Mouse (Mus musculus): Measurements from ENCODE around the gene Ocm.

GRCm38 (mm10) chr5:143992661-143993060 lies 33.8 kb downstream of the Ocm start:
- no peak for TF ChIP-seq EP300 (IDR thresholded peaks at IDR 0.05; ENCODE audit: low read depth in 1 of 2, low read length in 2 of 2)
- TF ChIP-seq MYB (IDR thresholded peaks at IDR 0.05; ENCODE audit: low read depth, low read length), result no peak
- no peak for TF ChIP-seq MXI1 (IDR thresholded peaks at IDR 0.05; ENCODE audit: low read depth, low read length)
- no peak for TF ChIP-seq ELF1 (IDR thresholded peaks at IDR 0.05; ENCODE audit: low read depth, low read length)
- no peak for TF ChIP-seq GATA1 (IDR thresholded peaks at IDR 0.05; ENCODE audit: low read depth, low read length)
- no peak for TF ChIP-seq CTCF (IDR thresholded peaks at IDR 0.05 in 2 of 3, conservative IDR thresholded peaks at IDR 0.05 in 1 of 3; ENCODE audit: control insufficient read depth in 1 of 3, insufficient read depth in 1 of 3, low read depth in 2 of 3, low read length in 3 of 3, poor library complexity in 1 of 3, severe bottlenecking in 1 of 3)
- no peak for TF ChIP-seq HCFC1 (IDR thresholded peaks at IDR 0.05; ENCODE audit: low read depth, low read length)
- TF ChIP-seq POLR2A (IDR thresholded peaks at IDR 0.05; ENCODE audit: control insufficient read depth in 1 of 2, insufficient read depth in 1 of 2, low read depth in 1 of 2, low read length in 2 of 2, poor library complexity in 1 of 2), result no peak
- TF ChIP-seq MYC (IDR thresholded peaks at IDR 0.05; ENCODE audit: low read depth, low read length), result no peak
- TF ChIP-seq JUND (IDR thresholded peaks at IDR 0.05; ENCODE audit: low read depth, low read length), result no peak
- TF ChIP-seq GABPA (IDR thresholded peaks at IDR 0.05; ENCODE audit: low read depth, low read length), result no peak
- no peak for TF ChIP-seq NRF1 (IDR thresholded peaks at IDR 0.05; ENCODE audit: insufficient read depth, low read depth, low read length, poor library complexity, severe bottlenecking)
- TF ChIP-seq USF2 (IDR thresholded peaks at IDR 0.05; ENCODE audit: borderline replicate concordance in 1 of 2, insufficient read depth in 1 of 2, low read depth in 1 of 2, low read length in 2 of 2), result no peak

Measured in MEL (cell line).